In genomic region chr11:64899587-64900278, GRCm38 (mm10) we compare ENCODE assay signal across 15 mouse cellular contexts.
"Had no signal": no experiment of that assay in that cellular context is flagged by ENCODE, and none has a peak within 500 bp of the region (broad histone marks: within the 10 kb centered on the region; RNA-seq: fewer than 3 reads in every experiment).

No protein-coding gene starts in this region.

- H3K9me3 ChIP-seq: limb, embryonic 15.5 days; liver, embryonic 12.5 days; lung, embryonic 15.5 days; midbrain, embryonic 10.5 days; midbrain, embryonic 15.5 days; neural tube, embryonic 12.5 days had no signal

- H3K9ac ChIP-seq: limb, embryonic 15.5 days; liver, embryonic 12.5 days; lung, embryonic 15.5 days; midbrain, embryonic 15.5 days; neural tube, embryonic 12.5 days had no signal

- H3K4me1 ChIP-seq: liver, embryonic 12.5 days; lung, embryonic 15.5 days; midbrain, embryonic 15.5 days had no signal

- H3K27ac ChIP-seq: kidney, postnatal 0 days; limb, embryonic 15.5 days; liver, embryonic 12.5 days; lung, embryonic 15.5 days; midbrain, embryonic 10.5 days; midbrain, embryonic 15.5 days had no signal

- H3K4me2 ChIP-seq: limb, embryonic 15.5 days; liver, embryonic 12.5 days; lung, embryonic 15.5 days; midbrain, embryonic 15.5 days had no signal

- H3K36me3 ChIP-seq: limb, embryonic 15.5 days; liver, embryonic 12.5 days; lung, embryonic 15.5 days; midbrain, embryonic 10.5 days; midbrain, embryonic 15.5 days; neural tube, embryonic 12.5 days had no signal

- H3K4me3 ChIP-seq: limb, embryonic 15.5 days; liver, embryonic 12.5 days; lung, embryonic 15.5 days; midbrain, embryonic 10.5 days; midbrain, embryonic 15.5 days; neural tube, embryonic 12.5 days had no signal

- H3K27me3 ChIP-seq: neural tube, embryonic 12.5 days had no signal

- ATAC-seq: midbrain, embryonic 15.5 days had no signal

- DNase-seq: kidney, adult 8-10 months; kidney, postnatal 36 days; layer of hippocampus, adult 9-11 months; layer of hippocampus, postnatal 36 days; lung, postnatal 14 days; right cerebral cortex, postnatal 4 days; spleen, adult 18-20 months; thymus, postnatal 14 days had no signal
